Mouse (Mus musculus) CH12.LX (cell line): ENCODE results near the gene Insm1. TPM values are rescaled to one million over a fixed set of nuclear protein-coding genes. Genes with fewer than 3 reads are reported as not detected.

ENCODE experiments used
- DNase-seq: peaks from one replicate; pipeline ENCODE4 v3.0.0-alpha.2; 2013; ENCODE audit errors: extremely low read depth
- H3K27ac ChIP-seq: 2 replicates; pipeline ENCODE4 v1.5.1; 2012; ENCODE audit warnings: low read depth, mild to moderate bottlenecking, control low read depth, moderate library complexity; ENCODE audit not compliant: insufficient read depth
- H3K27me3 ChIP-seq: replicated peaks from 2 replicates; pipeline ENCODE3; 2012; ENCODE audit warnings: inconsistent platforms
- H3K36me3 ChIP-seq, 2 experiments: replicated peaks in 1 of 2; 2 replicates each; pipeline versions ENCODE3 to v1.6.1; 2012; ENCODE audit warnings: inconsistent platforms in 1 of 2, low read length in 1 of 2, mild to moderate bottlenecking in 1 of 2, mixed read lengths in 1 of 2, moderate library complexity in 1 of 2; ENCODE audit not compliant: control insufficient read depth in 1 of 2, insufficient read depth in 1 of 2
- H3K4me1 ChIP-seq, 2 experiments: 2 replicates each; pipeline ENCODE4 v1.6.1; 2012; ENCODE audit warnings: inconsistent platforms in 1 of 2, moderate library complexity in 1 of 2; ENCODE audit not compliant: insufficient read depth in 2 of 2, control insufficient read depth in 1 of 2
- H3K4me2 ChIP-seq: 2 replicates; pipeline ENCODE4 v1.6.1; 2012; ENCODE audit warnings: low read depth, mild to moderate bottlenecking, control low read depth; ENCODE audit not compliant: poor library complexity, insufficient read depth, severe bottlenecking
- H3K4me3 ChIP-seq, 3 experiments: fragments of 150-350 bp in 1 of 3; sonication (generic) in 1 of 3; replicated peaks in 1 of 3; 2 replicates each; pipeline versions ENCODE3 to v1.5.1; 2011 to 2012; ENCODE audit warnings: low read depth in 2 of 3, low read length in 2 of 3, mild to moderate bottlenecking in 2 of 3, moderate library complexity in 2 of 3, control low read depth in 1 of 3, improper control_type of control experiment in 1 of 3, inconsistent platforms in 1 of 3, mixed read lengths in 1 of 3; ENCODE audit not compliant: poor library complexity in 1 of 3
- H3K79me2 ChIP-seq: replicated peaks from 2 replicates; pipeline ENCODE4 v1.6.1; 2012; ENCODE audit warnings: mild to moderate bottlenecking, moderate library complexity; ENCODE audit not compliant: control insufficient read depth, poor library complexity, insufficient read depth, severe bottlenecking; ENCODE audit errors: extremely low read depth
- H3K9ac ChIP-seq: 2 replicates; pipeline ENCODE4 v1.6.1; 2012; ENCODE audit warnings: low read depth, mild to moderate bottlenecking, control low read depth, moderate library complexity; ENCODE audit not compliant: insufficient read depth
- H3K9me3 ChIP-seq: replicated peaks from 2 replicates; pipeline ENCODE3; 2012; ENCODE audit warnings: low read length, inconsistent platforms, mixed read lengths
- BHLHE40 ChIP-seq: IDR thresholded peaks from 2 replicates; pipeline ENCODE4 v1.6.1; 2011; ENCODE audit warnings: mild to moderate bottlenecking, low read depth, low read length, improper control_type of control experiment
- CHD2 ChIP-seq: IDR thresholded peaks from 2 replicates; pipeline ENCODE4 v1.6.1; 2011; ENCODE audit warnings: low read length, improper control_type of control experiment
- E2F4 ChIP-seq: IDR thresholded peaks from 2 replicates; pipeline ENCODE4 v1.6.1; 2011; ENCODE audit warnings: low read depth, low read length, improper control_type of control experiment; ENCODE audit not compliant: insufficient replicate concordance
- ELF1 ChIP-seq: IDR thresholded peaks from 2 replicates; pipeline ENCODE4 v1.6.1; 2014; ENCODE audit warnings: low read depth, mild to moderate bottlenecking, inconsistent platforms, low read length, improper control_type of control experiment
- EP300 ChIP-seq: IDR thresholded peaks from 2 replicates; pipeline ENCODE4 v1.6.1; 2011; ENCODE audit warnings: low read length, improper control_type of control experiment
- ETS1 ChIP-seq: conservative IDR thresholded peaks from 2 replicates; pipeline ENCODE4 v1.6.1; 2012; ENCODE audit warnings: low read depth, mild to moderate bottlenecking, inconsistent platforms, low read length, improper control_type of control experiment, moderate library complexity
- GABPA ChIP-seq: IDR thresholded peaks from 2 replicates; pipeline ENCODE4 v1.6.1; 2012; ENCODE audit warnings: low read depth, low read length, improper control_type of control experiment, inconsistent platforms; ENCODE audit not compliant: insufficient replicate concordance
- HCFC1 ChIP-seq: IDR thresholded peaks from 2 replicates; pipeline ENCODE4 v1.6.1; 2012; ENCODE audit warnings: low read depth, mild to moderate bottlenecking, inconsistent platforms, low read length, improper control_type of control experiment
- IRF4 ChIP-seq: IDR thresholded peaks from 2 replicates; pipeline ENCODE4 v1.6.1; 2014; ENCODE audit warnings: low read depth, mild to moderate bottlenecking, inconsistent platforms, low read length, improper control_type of control experiment
- JUND ChIP-seq: conservative IDR thresholded peaks from 2 replicates; pipeline ENCODE4 v1.6.1; 2011; ENCODE audit warnings: low read depth, low read length, improper control_type of control experiment
- KAT2A ChIP-seq: IDR thresholded peaks from 2 replicates; pipeline ENCODE4 v1.6.1; 2012; ENCODE audit warnings: low read length, improper control_type of control experiment, inconsistent platforms; ENCODE audit not compliant: insufficient replicate concordance
- MAX ChIP-seq: IDR thresholded peaks from 2 replicates; pipeline ENCODE4 v1.6.1; 2011; ENCODE audit warnings: low read length, improper control_type of control experiment
- MXI1 ChIP-seq: IDR thresholded peaks from 2 replicates; pipeline ENCODE4 v1.6.1; 2011; ENCODE audit warnings: mild to moderate bottlenecking, low read depth, low read length, improper control_type of control experiment
- MYC ChIP-seq: IDR thresholded peaks from 2 replicates; pipeline ENCODE4 v1.6.1; 2011; ENCODE audit warnings: low read depth, mild to moderate bottlenecking, improper control_type of control experiment, low read length
- NELFE ChIP-seq: IDR thresholded peaks from 2 replicates; pipeline ENCODE4 v1.6.1; 2011; ENCODE audit warnings: low read depth, low read length, improper control_type of control experiment
- PAX5 ChIP-seq: IDR thresholded peaks from 2 replicates; pipeline ENCODE4 v1.6.1; 2012; ENCODE audit warnings: low read length, inconsistent platforms, mixed read lengths
- POLR2A ChIP-seq: IDR thresholded peaks from 2 replicates; pipeline ENCODE4 v1.6.1; 2011; ENCODE audit warnings: low read depth, mild to moderate bottlenecking, improper control_type of control experiment, low read length
- POLR2AphosphoS2 ChIP-seq: IDR thresholded peaks from 2 replicates; pipeline ENCODE4 v1.6.1; 2011; ENCODE audit warnings: low read depth, low read length, improper control_type of control experiment
- SMC3 ChIP-seq: IDR thresholded peaks from 2 replicates; pipeline ENCODE4 v1.6.1; 2011; ENCODE audit warnings: low read depth, low read length, improper control_type of control experiment
- TBP ChIP-seq: conservative IDR thresholded peaks from 2 replicates; pipeline ENCODE4 v1.6.1; 2011; ENCODE audit warnings: low read depth, low read length, improper control_type of control experiment
- UBTF ChIP-seq: IDR thresholded peaks from 2 replicates; pipeline ENCODE4 v1.6.1; 2012; ENCODE audit warnings: low read depth, mild to moderate bottlenecking, inconsistent platforms, low read length, improper control_type of control experiment, moderate library complexity
- USF1 ChIP-seq: IDR thresholded peaks from 2 replicates; pipeline ENCODE4 v1.6.1; 2014; ENCODE audit warnings: low read depth, mild to moderate bottlenecking, inconsistent platforms, low read length, improper control_type of control experiment
- USF2 ChIP-seq: conservative IDR thresholded peaks from 2 replicates; pipeline ENCODE4 v1.6.1; 2011; ENCODE audit warnings: low read depth, low read length, improper control_type of control experiment
- ZC3H11A ChIP-seq: IDR thresholded peaks from 2 replicates; pipeline ENCODE4 v1.6.1; 2012; ENCODE audit warnings: low read depth, mild to moderate bottlenecking, inconsistent platforms, low read length, improper control_type of control experiment
- ZKSCAN1 ChIP-seq: IDR thresholded peaks from 2 replicates; pipeline ENCODE4 v1.6.1; 2012; ENCODE audit warnings: low read depth, inconsistent platforms, low read length, improper control_type of control experiment, borderline replicate concordance
- ZNF384 ChIP-seq: IDR thresholded peaks from 2 replicates; pipeline ENCODE4 v1.6.1; 2012; ENCODE audit warnings: low read depth, low read length, improper control_type of control experiment, inconsistent platforms
- dilution Hi-C: fragments of 300-500 bp; cut with MboI; formaldehyde crosslinking; loops from 2 replicates; pipeline ENCODE4 v1.14.3; 2020; ENCODE audit warnings: low sequenced_read_pairs; ENCODE audit not compliant: extremely low pct_unique_long_range_greater_than_20kb, extremely low pct_ligation_motif_present
- in situ Hi-C: fragments of 300-500 bp; cut with MboI; formaldehyde crosslinking; loops from 3 replicates; pipeline ENCODE4 v1.14.3; 2019; ENCODE audit warnings: low sequenced_read_pairs, low pct_ligation_motif_present, low pct_unique_long_range_greater_than_20kb, mixed read lengths
- polyA plus RNA-seq: library from polyadenylated mRNA; unstranded; fragments of >175 nt; gene quantifications from 2 replicates; pipeline ENCODE4 v1.2.1, GENCODE M21; 2012; ENCODE audit warnings: low read depth; ENCODE audit not compliant: insufficient read length
- total RNA-seq, 2 experiments: library from RNA; depleted of rRNA; stranded (reverse); fragments of 300-350 nt in 1 of 2; fragments of >200 nt in 1 of 2; gene quantifications; 2 replicates each; pipeline ENCODE4 v1.2.3; 2012 to 2014

Gene Insm1
- total and polyA plus RNA-seq, 3 experiments = not detected

GRCm38 (mm10) chr2:146246409-146247075 is 24.8 kb downstream of the Insm1 start:
- in situ Hi-C loops = loop anchor here (25.0 kb wide), 1 partner anchor 284 kb away; no protein-coding TSS in a partner anchor
- H3K4me3 ChIP-seq = no peak overlapping the region

GRCm38 (mm10) chr2:146247576-146247975 is 25.9 kb downstream of the Insm1 start:
- dilution Hi-C loops = no loop called here
- Histone ChIP-seq H3K4me2 (no peak overlapping the region), H3K4me3 (no peak overlapping the region), H3K36me3 (peaks cover 0 to 58% of the 10 kb centered on the region in 2 experiments), H3K27me3 (no peaks in the 10 kb centered on the region), H3K9ac (no peak overlapping the region), H3K79me2 (no peaks in the 10 kb centered on the region), H3K4me1 (peaks cover 2 to 36% of the 10 kb centered on the region in 2 experiments; a peak in 2 of 4 replicates), H3K9me3 (no peaks in the 10 kb centered on the region), H3K27ac (no peak overlapping the region)
- no peak for TF ChIP-seq KAT2A
- no peak for TF ChIP-seq HCFC1
- TF ChIP-seq JUND = no peak
- TF ChIP-seq ETS1 = no peak
- TF ChIP-seq SMC3 = no peak
- no peak for TF ChIP-seq MYC
- no peak for TF ChIP-seq ZKSCAN1
- no peak for TF ChIP-seq E2F4
- TF ChIP-seq NELFE = no peak
- no peak for TF ChIP-seq TBP
- TF ChIP-seq USF1 = no peak
- no peak for TF ChIP-seq CHD2
- TF ChIP-seq ZC3H11A = no peak
- no peak for DNase-seq
- in situ Hi-C loops = loop anchor here (25.0 kb wide), 1 partner anchor 285 kb away; no protein-coding TSS in a partner anchor

More at GRCm38 (mm10) chr2:146246409-146247075, 24.8 kb downstream of the Insm1 start:
- Histone ChIP-seq H3K27ac (no peak overlapping the region), H3K27me3 (no peaks in the 10 kb centered on the region), H3K79me2 (no peaks in the 10 kb centered on the region), H3K36me3 (peaks cover 0 to 53% of the 10 kb centered on the region in 2 experiments)
- dilution Hi-C loops = no loop called here
- no peak for DNase-seq
- TF ChIP-seq IRF4 (no peak), CHD2 (no peak), EP300 (no peak), USF2 (no peak), PAX5 (no peak), E2F4 (no peak), BHLHE40 (no peak), TBP (no peak), POLR2A (no peak), MAX (no peak), ELF1 (no peak), ZNF384 (no peak), GABPA (no peak), SMC3 (no peak), UBTF (no peak), KAT2A (no peak), USF1 (no peak), MXI1 (no peak), POLR2AphosphoS2 (no peak)
- TF ChIP-seq, all 38 proteins: peak for 0
- no peaks in the 10 kb centered on the region for H3K9me3 ChIP-seq
- peaks cover 0 to 26% of the 10 kb centered on the region in 2 experiments; a peak in 2 of 4 replicates for H3K4me1 ChIP-seq
- no peak overlapping the region for H3K4me2 ChIP-seq
- no peak overlapping the region for H3K9ac ChIP-seq
